7 mouse cellular contexts compared by ENCODE assay signal in genomic region chr8:94098081-94098974, GRCm38 (mm10). TPM values are rescaled to one million over a fixed set of nuclear protein-coding genes. Genes with fewer than 3 reads are reported as not detected.
DNase-seq lines count a peak whose midpoint lies in the region; ATAC-seq lines count a peak whose summit lies in the region.

Gene Bbs2 (minus strand): TSS chr8:94098928.

- no peaks in the 10 kb centered on the region for H3K36me3 ChIP-seq in intestine, embryonic 16.5 days (ENCODE audit: control insufficient read depth, insufficient read depth, low read length)
- no peaks in the 10 kb centered on the region for H3K36me3 ChIP-seq in midbrain, embryonic 11.5 days (ENCODE audit: control insufficient read depth, insufficient read depth, low read length)

- peak; percentile 100 for ATAC-seq in intestine, embryonic 16.5 days
- peak; percentile 99 for ATAC-seq in midbrain, embryonic 11.5 days (ENCODE audit: low FRiP score)

- under 1% methylated on average over 61 of the region's 61 CpGs for WGBS in intestine, embryonic 16.5 days
- 2% methylated on average over 60 of the region's 61 CpGs for WGBS in midbrain, embryonic 11.5 days

- intact Hi-C loops in left cerebral cortex, postnatal 36 days (cut with DNase I): loop anchor here (2.0 kb wide), 1 partner anchor 54 kb away; the partner anchor contains the start of gene Mt3

- peak; percentile 99 for DNase-seq in adrenal gland, adult 8-10 months
- peak; percentile 95 for DNase-seq in embryo, embryonic 9.5 days (ENCODE audit: extremely low spot score)
- DNase-seq in gastrocnemius, postnatal 4 days (ENCODE audit: low spot score in 2 of 2): peak; percentile 98 to 100
- DNase-seq in left cerebral cortex, postnatal 36 days (ENCODE audit: low spot score in 2 of 2): peak; percentile 100
- DNase-seq in midbrain, embryonic 11.5 days (ENCODE audit: low spot score, missing footprints): peak; percentile 100
- DNase-seq in skeletal muscle tissue, adult 2 months (ENCODE audit: low read depth, low spot score): peak; percentile 100

- peak within 1 kb of the TSS; percentile 91 for H3K27ac ChIP-seq in intestine, embryonic 16.5 days (ENCODE audit: low read length)
- H3K27ac ChIP-seq in midbrain, embryonic 11.5 days (ENCODE audit: low read depth, low read length): peak within 1 kb of the TSS; percentile 94

- H3K9ac ChIP-seq in intestine, embryonic 16.5 days (ENCODE audit: low read depth, low read length): peak within 1 kb of the TSS; percentile 76
- H3K9ac ChIP-seq in midbrain, embryonic 11.5 days (ENCODE audit: low read length): peak within 1 kb of the TSS; percentile 82

- H3K4me3 ChIP-seq in intestine, embryonic 16.5 days (ENCODE audit: low read length): peak within 1 kb of the TSS; percentile 71
- peak within 1 kb of the TSS; percentile 66 for H3K4me3 ChIP-seq in midbrain, embryonic 11.5 days (ENCODE audit: low read depth, low read length)

- H3K4me1 ChIP-seq in intestine, embryonic 16.5 days (ENCODE audit: control insufficient read depth, insufficient read depth, low read length): 0 out of 2 replicates have a peak, but pooled peaks cover 4% of the 10 kb centered on the region
- H3K4me1 ChIP-seq in midbrain, embryonic 11.5 days (ENCODE audit: control insufficient read depth, insufficient read depth, low read length): peaks cover 9% of the 10 kb centered on the region

- no peaks in the 10 kb centered on the region for H3K27me3 ChIP-seq in intestine, embryonic 16.5 days (replicated peaks; ENCODE audit: control insufficient read depth, insufficient read depth, low read length)
- no peaks in the 10 kb centered on the region for H3K27me3 ChIP-seq in midbrain, embryonic 11.5 days (ENCODE audit: control insufficient read depth, insufficient read depth, low read length)

- no peaks in the 10 kb centered on the region for H3K9me3 ChIP-seq in intestine, embryonic 16.5 days (ENCODE audit: control insufficient read depth, low read length)
- H3K9me3 ChIP-seq in midbrain, embryonic 11.5 days (ENCODE audit: control insufficient read depth, low read length): no peaks in the 10 kb centered on the region

- H3K4me2 ChIP-seq in intestine, embryonic 16.5 days (ENCODE audit: low read depth, low read length): peak within 1 kb of the TSS; percentile 75
- peak within 1 kb of the TSS; percentile 63 for H3K4me2 ChIP-seq in midbrain, embryonic 11.5 days

RNA-seq across cellular contexts. Expression of gene Bbs2, which starts in this region (rescaled TPM):
- 10 to 100 TPM; 24.6 to 32.1 (median 28.2) TPM for total RNA-seq in adrenal gland, adult 8-10 months (2022)
- 1 to 10 TPM; 8.3 to 8.6 TPM for total RNA-seq in gastrocnemius, postnatal 4 days (2021)
- polyA plus RNA-seq in intestine, embryonic 16.5 days (2015; fragmentation: Nextera tagmentation; extraction: Ambion mirVana): 6.8 and 8.2 TPM in 2 replicates
- total RNA-seq in left cerebral cortex, postnatal 36 days (2021): 10 to 100 TPM; 25.4 to 35.3 TPM
- polyA plus RNA-seq in midbrain, embryonic 11.5 days (2014; fragmentation: Nextera tagmentation; extraction: Ambion mirVana): 21.3 and 26.6 TPM in 2 replicates

Comparison
In these comparisons a context has a peak if more than half of its experiments do, and no peak if none do; other contexts are left out.
1. Peak in every context shown above with its lines: DNase-seq, ATAC-seq, H3K4me3 ChIP-seq and H3K27ac ChIP-seq.